Mouse (Mus musculus) urinary bladder, postnatal 10 days (tissue): ENCODE results near the gene Hps4.
A peak's percentile ranks its signal among the peaks of the same experiment; 100 is the strongest.

Source experiments
- DNase-seq: peaks from one replicate; pipeline ENCODE4 v3.0.0; 2022; ENCODE audit warnings: low spot score

The Hps4 gene

GRCm38 (mm10) chr5:112324637-112325545 is 18.0 kb upstream of the Hps4 start:
- no peak for DNase-seq

GRCm38 (mm10) chr5:112325546-112326445 is 17.1 kb upstream of the Hps4 start, which contains the start of gene Tfip11:
Gene Tfip11 (plus strand): TSS chr5:112326358.
- DNase-seq = peak; percentile 91

- no peak for DNase-seq
These were observed 16.4 kb upstream of the Hps4 start for GRCm38 (mm10) chr5:112326446-112327009.

- DNase-seq = no peak
These were observed 15.0 kb upstream of the Hps4 start for GRCm38 (mm10) chr5:112327854-112328253.

- no peak for DNase-seq
These were observed 12.9 kb upstream of the Hps4 start for GRCm38 (mm10) chr5:112329805-112330564.

GRCm38 (mm10) chr5:112335473-112335872 is 7.4 kb upstream of the Hps4 start:
- DNase-seq = no peak

- DNase-seq = no peak
These were observed 5.9 kb upstream of the Hps4 start for GRCm38 (mm10) chr5:112337004-112337403.

- no peak for DNase-seq
These were observed 3.7 kb upstream of the Hps4 start for GRCm38 (mm10) chr5:112339215-112339614.

- DNase-seq = no peak
These were observed 317 bp downstream of the Hps4 start for GRCm38 (mm10) chr5:112343205-112343595.

GRCm38 (mm10) chr5:112344092-112344960 is 1.4 kb downstream of the Hps4 start:
- DNase-seq = no peak

GRCm38 (mm10) chr5:112346211-112346965 is 3.5 kb downstream of the Hps4 start:
- no peak for DNase-seq

- no peak for DNase-seq
These were observed 6.3 kb downstream of the Hps4 start for GRCm38 (mm10) chr5:112349169-112349568.

- DNase-seq = no peak
These were observed 12.6 kb downstream of the Hps4 start for GRCm38 (mm10) chr5:112355493-112355892.

- DNase-seq = no peak
These were observed 13.0 kb downstream of the Hps4 start, which contains the start of gene Gm6583 for GRCm38 (mm10) chr5:112355910-112356309. Gene Gm6583 (minus strand): TSS chr5:112356033.

- no peak for DNase-seq
These were observed 13.4 kb downstream of the Hps4 start for GRCm38 (mm10) chr5:112356322-112356721.

- no peak for DNase-seq
These were observed 16.6 kb downstream of the Hps4 start for GRCm38 (mm10) chr5:112359520-112359919.

- no peak for DNase-seq
These were observed 17.2 kb downstream of the Hps4 start for GRCm38 (mm10) chr5:112360077-112360476.

GRCm38 (mm10) chr5:112364184-112364797 is 21.4 kb downstream of the Hps4 start:
- DNase-seq = no peak

- DNase-seq = no peak
These were observed 24.0 kb downstream of the Hps4 start for GRCm38 (mm10) chr5:112366879-112367278.
